Mouse (Mus musculus): ENCODE results near the gene Inpp4a. TPM values are rescaled to one million over a fixed set of nuclear protein-coding genes. Genes with fewer than 3 reads are reported as not detected.

The Inpp4a gene
- polyA plus RNA-seq, 1 experiment from 2014 or later: 21.0 TPM

GRCm38 (mm10) chr1:37302801-37303200 is 3.1 kb downstream of the Inpp4a start:
- Histone ChIP-seq H3K4me2 (no peak overlapping the region), H3K4me3 (no peak overlapping the region), H3K36me3 (no peaks in the 10 kb centered on the region), H3K4me1 (peaks cover 10% of the 10 kb centered on the region), H3K9me3 (no peaks in the 10 kb centered on the region), H3K9ac (no peak overlapping the region), H3K27ac (no peak overlapping the region), H3K27me3 (no peaks in the 10 kb centered on the region)
- ATAC-seq (ENCODE audit: insufficient number of reproducible peaks, insufficient read depth, low FRiP score, low TSS enrichment, low read depth): no peak
- WGBS: 72% methylated on average over 3 of the region's 3 CpGs

GRCm38 (mm10) chr1:37305691-37306287 is 6.1 kb downstream of the Inpp4a start:
- Histone ChIP-seq H3K9me3 (peaks cover 5% of the 10 kb centered on the region; the same call in 1 of the 2 replicates), H3K4me1 (peaks cover 5% of the 10 kb centered on the region), H3K27me3 (no peaks in the 10 kb centered on the region), H3K36me3 (no peaks in the 10 kb centered on the region), H3K27ac (no peak overlapping the region), H3K4me3 (no peak overlapping the region), H3K4me2 (no peak overlapping the region), H3K9ac (no peak overlapping the region)
- ATAC-seq (ENCODE audit: insufficient number of reproducible peaks, insufficient read depth, low FRiP score, low TSS enrichment, low read depth): no peak
- 81% methylated on average over 9 of the region's 9 CpGs for WGBS

GRCm38 (mm10) chr1:37307586-37307985 is 7.9 kb downstream of the Inpp4a start:
- 80% methylated on average over 2 of the region's 2 CpGs for WGBS

GRCm38 (mm10) chr1:37308021-37308742 is 8.5 kb downstream of the Inpp4a start:
- Histone ChIP-seq H3K9ac (no peak overlapping the region), H3K4me3 (no peak overlapping the region), H3K4me2 (no peak overlapping the region), H3K27me3 (no peaks in the 10 kb centered on the region), H3K36me3 (no peaks in the 10 kb centered on the region), H3K9me3 (peaks cover 5% of the 10 kb centered on the region; the same call in 1 of the 2 replicates), H3K27ac (no peak overlapping the region), H3K4me1 (no peaks in the 10 kb centered on the region)
- WGBS: 84% methylated on average over 8 of the region's 8 CpGs
- no peak for ATAC-seq (ENCODE audit: insufficient number of reproducible peaks, insufficient read depth, low FRiP score, low TSS enrichment, low read depth)

More at GRCm38 (mm10) chr1:37307586-37307985, 7.9 kb downstream of the Inpp4a start:
- no peak overlapping the region for H3K4me3 ChIP-seq
- no peaks in the 10 kb centered on the region for H3K36me3 ChIP-seq
- H3K9ac ChIP-seq: no peak overlapping the region
- H3K4me2 ChIP-seq: no peak overlapping the region
- no peaks in the 10 kb centered on the region for H3K27me3 ChIP-seq
- H3K9me3 ChIP-seq: peaks cover 5% of the 10 kb centered on the region; the same call in 1 of the 2 replicates
- ATAC-seq (ENCODE audit: insufficient number of reproducible peaks, insufficient read depth, low FRiP score, low TSS enrichment, low read depth): no peak
- H3K27ac ChIP-seq: no peak overlapping the region
- H3K4me1 ChIP-seq: no peaks in the 10 kb centered on the region

GRCm38 (mm10) chr1:37308743-37309100 is 9.1 kb downstream of the Inpp4a start:
- Histone ChIP-seq H3K4me1 (no peaks in the 10 kb centered on the region), H3K36me3 (no peaks in the 10 kb centered on the region), H3K27me3 (no peaks in the 10 kb centered on the region), H3K9ac (no peak overlapping the region), H3K27ac (no peak overlapping the region), H3K4me2 (no peak overlapping the region), H3K4me3 (no peak overlapping the region), H3K9me3 (peaks cover 5% of the 10 kb centered on the region; the same call in 1 of the 2 replicates)
- 71% methylated on average over 3 of the region's 3 CpGs for WGBS
- ATAC-seq (ENCODE audit: insufficient number of reproducible peaks, insufficient read depth, low FRiP score, low TSS enrichment, low read depth): no peak

GRCm38 (mm10) chr1:37309939-37310515 is 10.4 kb downstream of the Inpp4a start:
- Histone ChIP-seq H3K27ac (no peak overlapping the region), H3K4me2 (no peak overlapping the region), H3K27me3 (no peaks in the 10 kb centered on the region), H3K4me3 (no peak overlapping the region), H3K9me3 (peaks cover 5% of the 10 kb centered on the region; the same call in 1 of the 2 replicates), H3K9ac (no peak overlapping the region), H3K4me1 (no peaks in the 10 kb centered on the region), H3K36me3 (no peaks in the 10 kb centered on the region)
- ATAC-seq (ENCODE audit: insufficient number of reproducible peaks, insufficient read depth, low FRiP score, low TSS enrichment, low read depth): no peak
- WGBS: 96% methylated on average over 4 of the region's 4 CpGs

- no peaks in the 10 kb centered on the region for H3K4me1 ChIP-seq
- peaks cover 5% of the 10 kb centered on the region; the same call in 1 of the 2 replicates for H3K9me3 ChIP-seq
- WGBS: 35% methylated on average over 7 of the region's 7 CpGs
- ATAC-seq (ENCODE audit: insufficient number of reproducible peaks, insufficient read depth, low FRiP score, low TSS enrichment, low read depth): no peak
- H3K4me2 ChIP-seq: no peak overlapping the region
- no peaks in the 10 kb centered on the region for H3K36me3 ChIP-seq
- H3K9ac ChIP-seq: no peak overlapping the region
- H3K27me3 ChIP-seq: no peaks in the 10 kb centered on the region
- H3K27ac ChIP-seq: no peak overlapping the region
- no peak overlapping the region for H3K4me3 ChIP-seq
These were observed 14.7 kb downstream of the Inpp4a start for GRCm38 (mm10) chr1:37314338-37314737.

- no peaks in the 10 kb centered on the region for H3K9me3 ChIP-seq
- no peaks in the 10 kb centered on the region for H3K36me3 ChIP-seq
- no peak overlapping the region for H3K4me2 ChIP-seq
- H3K4me1 ChIP-seq: no peaks in the 10 kb centered on the region
- H3K9ac ChIP-seq: no peak overlapping the region
- ATAC-seq (ENCODE audit: insufficient number of reproducible peaks, insufficient read depth, low FRiP score, low TSS enrichment, low read depth): no peak
- H3K27ac ChIP-seq: no peak overlapping the region
- no peak overlapping the region for H3K4me3 ChIP-seq
- 79% methylated on average over 7 of the region's 7 CpGs for whole genome bisulfite sequencing
- no peaks in the 10 kb centered on the region for H3K27me3 ChIP-seq
These were observed 18.1 kb downstream of the Inpp4a start for GRCm38 (mm10) chr1:37317644-37318285.

GRCm38 (mm10) chr1:37318558-37318957 is 18.9 kb downstream of the Inpp4a start:
- no peaks in the 10 kb centered on the region for H3K36me3 ChIP-seq
- no peaks in the 10 kb centered on the region for H3K4me1 ChIP-seq
- 83% methylated on average over 2 of the region's 2 CpGs for WGBS
- H3K4me2 ChIP-seq: no peak overlapping the region
- no peaks in the 10 kb centered on the region for H3K9me3 ChIP-seq
- no peak for ATAC-seq (ENCODE audit: insufficient number of reproducible peaks, insufficient read depth, low FRiP score, low TSS enrichment, low read depth)
- H3K27me3 ChIP-seq: no peaks in the 10 kb centered on the region
- no peak overlapping the region for H3K27ac ChIP-seq
- H3K9ac ChIP-seq: no peak overlapping the region
- no peak overlapping the region for H3K4me3 ChIP-seq

- H3K4me1 ChIP-seq: peaks cover 4% of the 10 kb centered on the region; the same call in 1 of the 2 replicates
- no peak overlapping the region for H3K4me3 ChIP-seq
- H3K9me3 ChIP-seq: no peaks in the 10 kb centered on the region
- H3K27me3 ChIP-seq: no peaks in the 10 kb centered on the region
- H3K36me3 ChIP-seq: no peaks in the 10 kb centered on the region
- no peak overlapping the region for H3K4me2 ChIP-seq
- no peak overlapping the region for H3K27ac ChIP-seq
- ATAC-seq (ENCODE audit: insufficient number of reproducible peaks, insufficient read depth, low FRiP score, low TSS enrichment, low read depth): no peak
- no peak overlapping the region for H3K9ac ChIP-seq
- 93% methylated on average over 2 of the region's 2 CpGs for WGBS
These were observed 23.0 kb downstream of the Inpp4a start for GRCm38 (mm10) chr1:37322690-37323089.

GRCm38 (mm10) chr1:37323208-37323607 is 23.5 kb downstream of the Inpp4a start:
- Histone ChIP-seq H3K9ac (no peak overlapping the region), H3K4me3 (no peak overlapping the region), H3K36me3 (no peaks in the 10 kb centered on the region), H3K27ac (no peak overlapping the region), H3K27me3 (no peaks in the 10 kb centered on the region), H3K4me1 (peaks cover 4% of the 10 kb centered on the region; the same call in 1 of the 2 replicates), H3K9me3 (no peaks in the 10 kb centered on the region), H3K4me2 (no peak overlapping the region)
- 91% methylated on average over 4 of the region's 4 CpGs for WGBS
- ATAC-seq (ENCODE audit: insufficient number of reproducible peaks, insufficient read depth, low FRiP score, low TSS enrichment, low read depth): no peak
